Mouse (Mus musculus) kidney, postnatal 0 days (tissue): Measurements from ENCODE around the gene Amotl2. TPM values are rescaled to one million over a fixed set of nuclear protein-coding genes. Genes with fewer than 3 reads are reported as not detected.

Experiments used
- ATAC-seq: fragments of 200-750 bp; cut with Nextera tagmentation; replicated peaks from 2 replicates; pipeline ENCODE4 v1.8.0; 2017; ENCODE audit warnings: low read depth, moderate number of reproducible peaks, moderate TSS enrichment, moderate library complexity; ENCODE audit not compliant: low FRiP score
- DNase-seq: peaks from one replicate; pipeline ENCODE4 v3.0.0-alpha.2; 2016; ENCODE audit warnings: low spot score
- H3K27ac ChIP-seq: fragments of 300-500 bp; sonication (generic); 2 replicates; pipeline ENCODE4 v1.5.1; 2014; ENCODE audit warnings: mild to moderate bottlenecking
- H3K27me3 ChIP-seq: fragments of 300-500 bp; sonication (generic); 2 replicates; pipeline ENCODE4 v1.6.1; 2014; ENCODE audit warnings: low read length, mixed read lengths; ENCODE audit not compliant: insufficient read depth
- H3K36me3 ChIP-seq: fragments of 300-500 bp; sonication (generic); 2 replicates; pipeline ENCODE4 v1.6.1; 2014; ENCODE audit warnings: low read length, mixed read lengths; ENCODE audit not compliant: insufficient read depth
- H3K4me1 ChIP-seq: fragments of 300-500 bp; sonication (generic); replicated peaks from 2 replicates; pipeline ENCODE4 v1.6.1; 2014; ENCODE audit warnings: antibody characterized with exemption, low read length, mixed read lengths; ENCODE audit not compliant: insufficient read depth
- H3K4me2 ChIP-seq: fragments of 300-500 bp; sonication (generic); 2 replicates; pipeline ENCODE4 v1.6.1; 2014; ENCODE audit warnings: mild to moderate bottlenecking, low read length, moderate library complexity, mixed read lengths
- H3K4me3 ChIP-seq: fragments of 300-500 bp; sonication (generic); replicated peaks from 2 replicates; pipeline ENCODE4 v1.5.1; 2014; ENCODE audit warnings: low read depth, low read length
- H3K9ac ChIP-seq: fragments of 300-500 bp; sonication (generic); 2 replicates; pipeline ENCODE4 v1.6.1; 2014; ENCODE audit warnings: low read depth, low read length
- H3K9me3 ChIP-seq: fragments of 300-500 bp; sonication (generic); replicated peaks from 2 replicates; pipeline ENCODE4 v1.6.1; 2016; ENCODE audit warnings: low read length, inconsistent platforms, mixed read lengths
- CTCF ChIP-seq: IDR thresholded peaks from 2 replicates; pipeline ENCODE4 v1.5.1; 2016; ENCODE audit warnings: antibody characterized with exemption, low read depth, mild to moderate bottlenecking, moderate library complexity
- WGBS: fragments of 180-500 bp; shearing (Covaris S2); extraction: QIAGEN DNeasy Blood & Tissue Kit; methylation state at CpG from one replicate; pipeline ENCODE4 v1.1.7; 2014; 5-methylcytosine and 5-hydroxymethylcytosine counted together
- polyA plus RNA-seq: library from polyadenylated mRNA; unstranded; fragments of >200 nt; fragmentation: Nextera tagmentation; extraction: Ambion mirVana; gene quantifications from 2 replicates; pipeline ENCODE4 v1.2.1, GENCODE M21; 2015

The Amotl2 gene
- polyA plus RNA-seq, 1 experiment from 2014 or later, result 44.3 TPM

- Histone ChIP-seq H3K4me2 (no peak overlapping the region), H3K9me3 (no peaks in the 10 kb centered on the region), H3K4me3 (no peak overlapping the region), H3K9ac (no peak overlapping the region), H3K27me3 (no peaks in the 10 kb centered on the region), H3K27ac (peak overlapping the region; percentile 66; the same call in 1 of the 2 replicates), H3K36me3 (peaks cover 66% of the 10 kb centered on the region), H3K4me1 (peaks cover 28% of the 10 kb centered on the region)
- DNase-seq (no peak), ATAC-seq (no peak)
- TF ChIP-seq CTCF, result no peak
- 83% methylated on average over 10 of the region's 10 CpGs for WGBS
Measured at GRCm38 (mm10) chr9:102731574-102732175, 15.2 kb downstream of the Amotl2 start.

GRCm38 (mm10) chr9:102732326-102732865, 15.9 kb downstream of the Amotl2 start:
- Histone ChIP-seq H3K27ac (peak overlapping the region; percentile 66; the same call in 1 of the 2 replicates), H3K4me1 (peaks cover 21% of the 10 kb centered on the region)
- no peak for TF ChIP-seq CTCF

GRCm38 (mm10) chr9:102733459-102733858, 17.0 kb downstream of the Amotl2 start:
- Histone ChIP-seq H3K4me1 (peaks cover 17% of the 10 kb centered on the region; the same call in 1 of the 2 replicates), H3K9ac (no peak overlapping the region), H3K9me3 (no peaks in the 10 kb centered on the region), H3K27ac (peak overlapping the region; percentile 85), H3K27me3 (no peaks in the 10 kb centered on the region), H3K36me3 (peaks cover 51% of the 10 kb centered on the region), H3K4me2 (no peak overlapping the region), H3K4me3 (no peak overlapping the region)
- ATAC-seq, result no peak; the same call in 1 of the 2 replicates
- no peak for TF ChIP-seq CTCF
- DNase-seq, result no peak
- 81% methylated on average over 5 of the region's 5 CpGs for WGBS

More at GRCm38 (mm10) chr9:102732326-102732865, 15.9 kb downstream of the Amotl2 start:
- no peak overlapping the region for H3K4me2 ChIP-seq
- H3K36me3 ChIP-seq, result peaks cover 61% of the 10 kb centered on the region
- H3K4me3 ChIP-seq, result no peak overlapping the region
- H3K9me3 ChIP-seq, result no peaks in the 10 kb centered on the region
- WGBS, result 74% methylated on average over 5 of the region's 5 CpGs
- ATAC-seq (no peak), DNase-seq (no peak)
- H3K9ac ChIP-seq, result no peak overlapping the region
- no peaks in the 10 kb centered on the region for H3K27me3 ChIP-seq

GRCm38 (mm10) chr9:102733999-102734738, 17.7 kb downstream of the Amotl2 start:
- peak; percentile 30; the same call in 1 of the 2 replicates for ATAC-seq
- peaks cover 44% of the 10 kb centered on the region for H3K36me3 ChIP-seq
- H3K27ac ChIP-seq, result peak overlapping the region; percentile 85
- no peak overlapping the region for H3K9ac ChIP-seq
- TF ChIP-seq CTCF, result no peak
- no peak overlapping the region for H3K4me3 ChIP-seq
- no peak for DNase-seq
- 59% methylated on average over 9 of the region's 9 CpGs for WGBS
- no peaks in the 10 kb centered on the region for H3K27me3 ChIP-seq
- peaks cover 15% of the 10 kb centered on the region; the same call in 1 of the 2 replicates for H3K4me1 ChIP-seq
- no peaks in the 10 kb centered on the region for H3K9me3 ChIP-seq
- no peak overlapping the region for H3K4me2 ChIP-seq

GRCm38 (mm10) chr9:102734739-102735075, 18.2 kb downstream of the Amotl2 start:
- peak; percentile 68 for ATAC-seq
- peak overlapping the region; percentile 85 for H3K27ac ChIP-seq
- H3K27me3 ChIP-seq, result no peaks in the 10 kb centered on the region
- no peaks in the 10 kb centered on the region for H3K9me3 ChIP-seq
- H3K9ac ChIP-seq, result no peak overlapping the region
- 38% methylated on average over 1 of the region's 1 CpGs for WGBS
- no peak for TF ChIP-seq CTCF
- H3K4me2 ChIP-seq, result no peak overlapping the region
- peak; percentile 57 for DNase-seq
- H3K4me1 ChIP-seq, result peaks cover 13% of the 10 kb centered on the region; the same call in 1 of the 2 replicates
- H3K36me3 ChIP-seq, result peaks cover 38% of the 10 kb centered on the region
- no peak overlapping the region for H3K4me3 ChIP-seq

GRCm38 (mm10) chr9:102735231-102735630, 18.8 kb downstream of the Amotl2 start:
- H3K4me1 ChIP-seq, result peaks cover 13% of the 10 kb centered on the region; the same call in 1 of the 2 replicates
- ATAC-seq (no peak), DNase-seq (no peak)
- peaks cover 33% of the 10 kb centered on the region for H3K36me3 ChIP-seq
- TF ChIP-seq CTCF, result no peak
- 65% methylated on average over 3 of the region's 3 CpGs for WGBS
- no peak overlapping the region for H3K4me3 ChIP-seq
- H3K4me2 ChIP-seq, result no peak overlapping the region
- no peaks in the 10 kb centered on the region for H3K27me3 ChIP-seq
- H3K27ac ChIP-seq, result peak overlapping the region; percentile 85
- H3K9me3 ChIP-seq, result no peaks in the 10 kb centered on the region
- H3K9ac ChIP-seq, result no peak overlapping the region
